Mouse (Mus musculus): ENCODE results near the gene Serpina6. TPM values are rescaled to one million over a fixed set of nuclear protein-coding genes. Genes with fewer than 3 reads are reported as not detected.
"Not testable (repeated sequence)": the region's sequence is repeated elsewhere in the genome, so short reads cannot be mapped to it uniquely, and the experiment has no call there.

The Serpina6 gene
- polyA plus RNA-seq (2016; fragmentation: Nextera tagmentation; extraction: Ambion mirVana) = not detected in 2 replicates

DNA sequence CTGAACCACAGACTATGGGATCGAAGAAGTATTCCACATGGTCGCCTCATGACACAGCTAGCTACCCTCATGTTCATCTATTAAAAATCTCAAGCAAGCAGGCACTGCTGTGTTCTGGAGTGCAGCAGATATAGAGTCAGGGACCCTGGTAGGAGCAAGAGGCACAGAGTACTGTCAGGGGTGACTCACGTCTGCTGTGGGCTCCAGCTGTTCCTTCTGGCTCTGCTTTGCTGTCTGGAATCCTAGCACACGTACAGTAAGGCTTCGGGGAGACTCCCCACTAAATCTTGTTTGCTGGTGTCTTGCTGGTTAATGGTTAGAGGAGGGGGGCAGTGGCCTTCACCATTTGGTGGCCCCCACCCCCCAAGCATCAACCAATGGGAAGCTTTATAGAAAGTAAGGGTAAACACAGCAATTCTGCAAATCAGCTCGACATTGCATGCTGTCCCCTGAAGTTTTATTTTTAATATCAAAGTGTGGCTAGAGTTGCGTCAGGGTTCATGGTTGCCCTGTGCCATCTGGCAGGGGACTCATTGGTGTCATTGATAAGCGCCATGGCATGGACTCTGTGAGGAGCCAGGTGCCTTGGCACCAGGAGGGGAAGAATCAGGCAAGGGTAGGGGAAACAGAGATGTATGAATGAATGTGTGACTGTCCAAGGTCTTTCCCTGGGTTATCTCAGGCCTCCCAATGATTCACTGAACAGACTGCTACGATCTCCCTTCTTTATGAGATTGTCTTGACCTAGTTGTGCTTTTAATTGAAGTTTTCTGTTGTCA lies at the start of gene Serpina6:
Serpina6 (minus strand) TSS at position 365 of the 779 bp plus-strand sequence.
- WGBS = 87% methylated on average over 9 of the region's 9 CpGs
- no peak for ATAC-seq (ENCODE audit: low FRiP score)
- Histone ChIP-seq H3K9me3 (no peaks in the 10 kb centered on the region), H3K27me3 (no peaks in the 10 kb centered on the region), H3K4me3 (replicated peaks) (no peak within 1 kb of the TSS), H3K4me2 (no peak within 1 kb of the TSS), H3K36me3 (replicated peaks) (no peaks in the 10 kb centered on the region), H3K4me1 (no peaks in the 10 kb centered on the region), H3K9ac (no peak within 1 kb of the TSS), H3K27ac (no peak within 1 kb of the TSS)

DNA sequence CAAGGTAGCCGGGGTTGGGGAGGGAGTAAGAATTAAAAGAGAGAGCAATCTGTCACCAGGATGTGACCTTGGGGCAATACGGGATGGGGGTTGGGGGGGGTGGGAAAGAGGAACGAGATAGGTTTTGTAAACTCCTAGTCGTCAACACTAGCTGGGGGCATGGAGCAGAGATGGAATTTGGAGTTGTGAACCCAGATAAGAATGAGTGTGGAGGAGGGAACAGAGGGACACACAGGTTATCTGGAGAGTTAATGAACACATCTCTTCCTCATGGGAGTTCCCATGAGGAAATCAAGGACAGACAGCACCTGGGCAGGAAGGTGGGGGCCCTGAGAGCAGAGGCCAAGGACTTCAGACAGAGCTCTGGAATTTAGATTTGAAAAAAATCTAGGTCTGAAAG lies 49.1 kb upstream of the Serpina6 start:
- no peak overlapping the region for H3K27ac ChIP-seq
- no peaks in the 10 kb centered on the region for H3K36me3 ChIP-seq (replicated peaks)
- no peak overlapping the region for H3K4me3 ChIP-seq (replicated peaks)
- no peak for ATAC-seq (ENCODE audit: low FRiP score)
- no peak overlapping the region for H3K9ac ChIP-seq
- H3K4me2 ChIP-seq = no peak overlapping the region
- WGBS = 86% methylated on average over 4 of the region's 4 CpGs
- no peaks in the 10 kb centered on the region for H3K9me3 ChIP-seq
- no peaks in the 10 kb centered on the region for H3K4me1 ChIP-seq
- H3K27me3 ChIP-seq = no peaks in the 10 kb centered on the region

DNA sequence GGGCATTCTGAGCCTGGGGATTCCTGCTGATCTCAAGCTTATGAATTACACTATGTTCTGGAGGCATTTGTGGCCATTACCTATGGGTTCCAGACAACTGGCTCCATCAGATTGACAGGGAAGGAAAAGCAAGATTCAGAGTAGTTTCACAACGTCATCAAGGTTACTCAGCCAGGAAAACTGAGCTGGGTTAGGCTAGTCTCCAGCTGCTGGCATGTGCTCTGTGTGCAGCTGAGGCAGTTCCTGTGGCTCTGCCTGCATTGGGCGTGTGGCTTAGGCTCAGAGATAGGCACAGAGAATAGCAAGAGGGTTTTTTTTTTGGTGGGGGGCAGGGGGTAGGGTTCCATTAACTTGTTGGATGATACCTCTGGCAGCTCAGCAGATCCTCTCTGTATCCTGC lies 48.5 kb upstream of the Serpina6 start:
- Histone ChIP-seq H3K36me3 (replicated peaks) (no peaks in the 10 kb centered on the region), H3K27me3 (no peaks in the 10 kb centered on the region), H3K4me2 (no peak overlapping the region), H3K9ac (no peak overlapping the region), H3K27ac (no peak overlapping the region), H3K4me1 (no peaks in the 10 kb centered on the region), H3K4me3 (replicated peaks) (no peak overlapping the region), H3K9me3 (no peaks in the 10 kb centered on the region)
- WGBS = 72% methylated on average over 2 of the region's 2 CpGs
- no peak for ATAC-seq (ENCODE audit: low FRiP score)

DNA sequence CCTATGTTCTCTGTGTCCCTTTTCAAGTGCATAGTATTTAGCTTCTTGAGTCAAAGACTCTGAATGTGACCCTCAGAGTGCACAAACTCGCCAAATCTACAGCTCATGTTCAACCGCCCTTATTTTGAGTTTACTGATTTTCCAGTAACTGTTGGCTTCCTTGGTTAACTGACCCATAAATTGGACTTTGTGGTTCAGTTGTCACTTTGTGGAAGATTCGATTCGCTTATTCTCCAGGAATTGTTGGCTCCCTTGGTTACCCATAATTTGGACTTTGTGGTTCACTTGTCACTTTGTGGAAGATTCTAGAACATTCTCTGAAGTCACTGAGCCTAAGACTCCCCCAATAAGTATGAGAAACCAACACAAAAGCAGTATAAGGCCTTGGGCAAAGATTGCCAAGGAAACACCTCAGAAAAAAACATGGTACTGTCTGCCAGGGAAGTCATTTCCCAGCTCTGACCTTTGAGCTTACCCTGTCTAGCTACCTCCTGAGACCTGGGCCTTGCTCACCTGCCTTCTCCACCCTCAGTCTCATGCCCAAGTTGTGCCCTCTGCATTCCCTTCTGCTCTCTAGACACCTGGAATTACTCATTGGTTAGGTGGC lies 43.2 kb upstream of the Serpina6 start:
- ATAC-seq (ENCODE audit: low FRiP score) = no peak
- Histone ChIP-seq H3K27me3 (no peaks in the 10 kb centered on the region), H3K4me1 (no peaks in the 10 kb centered on the region), H3K9ac (no peak overlapping the region), H3K36me3 (replicated peaks) (no peaks in the 10 kb centered on the region), H3K4me2 (no peak overlapping the region), H3K27ac (no peak overlapping the region), H3K9me3 (no peaks in the 10 kb centered on the region), H3K4me3 (replicated peaks) (no peak overlapping the region)
- 87% methylated on average over 4 of the region's 4 CpGs for WGBS

DNA sequence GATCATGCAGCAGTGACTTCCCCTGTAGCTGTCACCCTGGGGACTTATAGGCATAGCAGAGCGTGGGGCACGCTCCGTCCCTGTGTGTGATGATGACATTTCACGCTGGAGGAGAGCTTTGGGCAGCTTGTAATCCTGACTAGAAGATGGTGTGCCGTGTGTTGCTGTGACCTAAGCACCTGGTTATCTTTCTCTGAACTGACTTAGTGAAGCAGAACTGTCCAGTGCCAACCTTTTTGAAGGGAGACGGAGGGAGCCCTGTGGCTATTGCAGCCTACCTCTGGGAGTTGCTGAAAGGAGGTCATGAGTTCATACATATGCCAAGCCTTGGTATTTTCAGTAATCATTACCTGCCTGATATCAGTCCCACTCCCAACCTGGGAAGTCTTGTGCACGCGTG lies 38.4 kb upstream of the Serpina6 start, which contains the start of gene Serpina1f:
Serpina1f (minus strand) TSS at position 101 of the 400 bp plus-strand sequence.
- H3K4me2 ChIP-seq = no peak within 1 kb of the TSS
- H3K9me3 ChIP-seq = no peaks in the 10 kb centered on the region
- 92% methylated on average over 8 of the region's 8 CpGs for WGBS
- no peak for ATAC-seq (ENCODE audit: low FRiP score)
- no peaks in the 10 kb centered on the region for H3K36me3 ChIP-seq (replicated peaks)
- H3K4me1 ChIP-seq = no peaks in the 10 kb centered on the region
- no peak within 1 kb of the TSS for H3K9ac ChIP-seq
- H3K27me3 ChIP-seq = no peaks in the 10 kb centered on the region
- no peak within 1 kb of the TSS for H3K4me3 ChIP-seq (replicated peaks)
- no peak within 1 kb of the TSS for H3K27ac ChIP-seq

DNA sequence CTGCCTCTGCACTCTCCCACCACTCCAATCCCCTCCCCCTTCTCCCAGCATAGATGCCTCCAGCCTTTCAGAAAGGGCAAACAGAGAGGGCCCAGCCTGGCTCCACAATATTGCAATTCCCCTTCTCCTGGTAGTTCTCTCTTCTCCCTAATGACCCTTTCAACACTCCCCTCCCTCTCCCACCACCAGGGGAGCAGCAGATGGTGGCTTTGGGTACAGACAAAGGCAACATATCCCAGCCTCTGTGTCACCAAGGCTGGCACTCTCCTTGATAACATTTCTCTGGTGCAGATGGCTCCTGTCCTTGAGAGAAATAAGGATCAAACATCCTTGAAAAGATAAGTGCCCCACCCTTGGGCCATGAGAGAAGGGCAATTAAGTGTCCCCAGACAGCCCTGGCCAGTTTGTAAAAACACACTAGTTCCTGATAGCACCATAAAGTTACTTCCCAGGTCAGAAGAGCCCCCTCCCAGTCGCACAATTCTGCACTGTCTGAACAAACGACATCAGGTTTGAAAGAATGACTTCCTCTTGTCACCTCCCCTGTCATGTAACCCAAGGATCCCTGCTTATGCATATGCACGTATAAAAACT lies 31.3 kb upstream of the Serpina6 start:
- H3K27ac ChIP-seq = no peak overlapping the region
- H3K9me3 ChIP-seq = no peaks in the 10 kb centered on the region
- H3K27me3 ChIP-seq = no peaks in the 10 kb centered on the region
- no peaks in the 10 kb centered on the region for H3K36me3 ChIP-seq (replicated peaks)
- no peak overlapping the region for H3K4me3 ChIP-seq (replicated peaks)
- no peak for ATAC-seq (ENCODE audit: low FRiP score)
- no peak overlapping the region for H3K4me2 ChIP-seq
- 68% methylated on average over 3 of the region's 3 CpGs for WGBS
- H3K4me1 ChIP-seq = no peaks in the 10 kb centered on the region
- no peak overlapping the region for H3K9ac ChIP-seq

DNA sequence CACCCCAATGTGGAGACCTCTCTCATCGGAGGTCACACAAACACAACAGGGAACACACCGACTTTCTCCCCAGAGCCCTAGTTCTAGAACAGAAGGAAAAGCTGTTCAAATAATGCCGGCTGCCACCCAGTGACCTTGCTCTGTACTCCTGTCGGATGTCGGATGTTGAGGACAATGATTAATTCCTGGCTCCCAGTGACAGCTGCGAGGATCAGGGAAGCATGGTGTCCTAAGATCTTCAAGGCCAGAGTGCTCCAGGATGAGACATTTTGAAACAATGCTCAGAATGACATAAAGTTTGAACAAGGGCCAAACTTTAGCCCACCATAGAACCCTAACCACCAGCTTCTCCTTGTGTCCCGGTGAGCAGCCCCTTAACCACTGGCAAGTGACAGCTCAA lies 30.0 kb upstream of the Serpina6 start:
- Histone ChIP-seq H3K9ac (no peak overlapping the region), H3K4me2 (no peak overlapping the region), H3K4me3 (replicated peaks) (no peak overlapping the region), H3K27me3 (no peaks in the 10 kb centered on the region), H3K4me1 (no peaks in the 10 kb centered on the region), H3K9me3 (no peaks in the 10 kb centered on the region), H3K27ac (no peak overlapping the region), H3K36me3 (replicated peaks) (no peaks in the 10 kb centered on the region)
- 90% methylated on average over 7 of the region's 7 CpGs for WGBS
- no peak for ATAC-seq (ENCODE audit: low FRiP score)

DNA sequence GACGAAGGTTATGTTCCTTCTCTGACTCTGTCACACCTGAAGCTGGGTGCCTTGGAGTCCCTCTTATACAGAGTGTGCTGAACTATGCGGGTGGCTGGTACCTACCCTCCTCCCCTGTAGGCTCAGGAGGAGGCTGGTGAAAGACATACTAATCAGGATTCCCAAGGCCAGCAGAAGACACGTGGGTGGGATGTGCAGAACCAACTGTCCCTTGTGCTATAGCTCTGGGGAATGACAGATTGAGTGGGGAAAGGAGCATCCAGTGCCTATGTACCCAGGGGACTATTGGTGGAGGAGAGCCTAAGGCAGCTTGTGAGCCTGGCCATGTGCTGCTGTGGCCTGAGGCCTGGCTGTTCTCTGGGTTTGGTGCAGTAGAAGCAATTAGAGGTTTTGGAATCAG lies 29.0 kb upstream of the Serpina6 start:
- 74% methylated on average over 3 of the region's 3 CpGs for WGBS
- no peak overlapping the region for H3K9ac ChIP-seq
- H3K27me3 ChIP-seq = no peaks in the 10 kb centered on the region
- no peak overlapping the region for H3K4me3 ChIP-seq (replicated peaks)
- H3K9me3 ChIP-seq = no peaks in the 10 kb centered on the region
- no peak overlapping the region for H3K4me2 ChIP-seq
- H3K4me1 ChIP-seq = no peaks in the 10 kb centered on the region
- H3K36me3 ChIP-seq (replicated peaks) = no peaks in the 10 kb centered on the region
- ATAC-seq (ENCODE audit: low FRiP score) = no peak
- H3K27ac ChIP-seq = no peak overlapping the region

DNA sequence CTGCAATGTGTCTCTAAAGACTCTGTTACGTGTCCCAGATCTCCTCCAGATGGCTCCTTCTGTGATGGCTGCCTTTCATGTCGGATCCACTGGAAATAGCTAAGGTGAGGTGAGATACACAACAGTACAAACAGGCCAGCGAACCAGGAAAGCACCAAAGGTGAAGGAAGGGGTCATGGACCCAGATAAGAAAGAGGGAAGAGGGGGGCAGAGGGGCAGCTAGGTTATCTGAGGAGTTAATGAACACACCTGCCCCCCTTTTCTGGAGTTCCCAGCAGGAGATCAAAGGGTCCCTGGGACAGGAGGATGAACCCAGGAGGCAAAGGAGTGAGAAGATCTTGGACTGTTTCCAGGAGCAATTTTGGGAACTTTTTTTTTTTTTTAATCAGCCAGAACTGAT lies 28.4 kb upstream of the Serpina6 start:
- Histone ChIP-seq H3K9ac (no peak overlapping the region), H3K4me1 (no peaks in the 10 kb centered on the region), H3K4me3 (replicated peaks) (no peak overlapping the region), H3K27me3 (no peaks in the 10 kb centered on the region), H3K27ac (no peak overlapping the region), H3K9me3 (no peaks in the 10 kb centered on the region), H3K36me3 (replicated peaks) (no peaks in the 10 kb centered on the region), H3K4me2 (no peak overlapping the region)
- no peak for ATAC-seq (ENCODE audit: low FRiP score)
- WGBS = 87% methylated on average over 3 of the region's 3 CpGs

DNA sequence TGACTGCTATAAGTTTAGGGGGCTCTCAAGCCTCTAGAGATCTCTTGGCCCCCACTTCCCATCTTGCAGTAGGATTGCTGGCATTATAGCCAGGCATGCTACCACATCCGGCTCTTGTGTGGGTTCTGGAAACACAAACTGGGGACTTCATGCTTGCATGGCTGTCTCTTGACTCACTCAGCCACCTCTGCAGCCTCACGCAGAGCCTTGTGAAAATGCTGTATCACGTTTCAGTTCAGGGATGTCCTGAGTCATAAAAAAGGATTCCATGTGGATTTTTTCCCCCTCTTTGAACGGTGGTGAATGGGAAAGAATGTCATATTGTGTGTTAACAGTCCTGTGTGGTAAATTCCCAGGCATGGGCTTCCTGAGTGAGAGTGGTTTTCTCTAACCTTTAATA lies 26.8 kb upstream of the Serpina6 start:
- no peak for ATAC-seq (ENCODE audit: low FRiP score)
- Histone ChIP-seq H3K36me3 (replicated peaks) (no peaks in the 10 kb centered on the region), H3K27ac (no peak overlapping the region), H3K9ac (no peak overlapping the region), H3K4me3 (replicated peaks) (no peak overlapping the region), H3K4me2 (no peak overlapping the region), H3K9me3 (no peaks in the 10 kb centered on the region), H3K4me1 (no peaks in the 10 kb centered on the region), H3K27me3 (no peaks in the 10 kb centered on the region)
- 69% methylated on average over 4 of the region's 4 CpGs for WGBS

DNA sequence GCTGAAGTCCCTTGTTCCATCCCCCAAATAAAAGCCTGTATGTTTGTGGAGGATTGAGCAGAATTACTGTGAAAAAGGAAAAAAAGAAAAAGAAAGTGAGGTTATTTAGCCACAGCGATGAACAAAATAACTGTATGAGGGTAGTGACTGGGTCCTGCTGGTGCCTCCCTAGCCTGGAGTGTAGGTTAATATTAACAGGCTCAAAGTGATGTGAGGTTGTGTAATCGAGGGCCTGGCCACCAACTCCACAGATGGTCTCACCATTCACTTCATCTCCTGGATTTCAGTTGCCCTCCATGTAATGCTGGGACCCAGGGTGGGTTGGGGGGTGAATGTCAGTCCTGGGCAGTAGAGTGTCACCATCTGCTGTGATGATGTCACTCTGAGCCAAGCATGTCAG lies 24.7 kb upstream of the Serpina6 start:
- 76% methylated on average over 2 of the region's 2 CpGs for WGBS

DNA sequence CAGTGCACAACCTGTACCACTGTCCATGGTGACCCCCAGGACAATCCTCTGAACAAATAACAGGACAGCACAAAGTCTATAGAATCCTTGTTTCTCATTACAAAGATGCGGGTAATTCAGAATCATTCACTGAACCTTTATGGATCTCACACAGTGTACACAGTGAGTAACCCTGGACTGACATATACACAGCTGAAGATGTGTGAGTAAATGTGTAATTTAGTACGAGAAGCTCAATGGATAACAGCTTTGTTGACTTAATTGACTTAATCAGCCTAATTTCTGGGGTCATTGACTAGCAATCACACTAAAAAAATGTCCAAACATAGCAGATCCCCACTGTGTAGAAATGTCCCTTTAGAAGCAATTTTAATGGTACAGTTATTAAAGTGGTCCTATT lies 24.2 kb upstream of the Serpina6 start:
- Histone ChIP-seq H3K4me3 (replicated peaks) (no peak overlapping the region), H3K4me1 (no peaks in the 10 kb centered on the region), H3K27me3 (no peaks in the 10 kb centered on the region), H3K36me3 (replicated peaks) (no peaks in the 10 kb centered on the region), H3K9me3 (no peaks in the 10 kb centered on the region), H3K9ac (no peak overlapping the region), H3K4me2 (no peak overlapping the region), H3K27ac (no peak overlapping the region)
- no peak for ATAC-seq (ENCODE audit: low FRiP score)
- 84% methylated on average over 2 of the region's 2 CpGs for WGBS

More for the DNA sequence above, 24.7 kb upstream of the Serpina6 start:
- no peaks in the 10 kb centered on the region for H3K9me3 ChIP-seq
- ATAC-seq (ENCODE audit: low FRiP score) = no peak
- no peak overlapping the region for H3K27ac ChIP-seq
- no peaks in the 10 kb centered on the region for H3K4me1 ChIP-seq
- H3K9ac ChIP-seq = no peak overlapping the region
- no peaks in the 10 kb centered on the region for H3K36me3 ChIP-seq (replicated peaks)
- H3K4me3 ChIP-seq (replicated peaks) = no peak overlapping the region
- H3K4me2 ChIP-seq = no peak overlapping the region
- H3K27me3 ChIP-seq = no peaks in the 10 kb centered on the region

DNA sequence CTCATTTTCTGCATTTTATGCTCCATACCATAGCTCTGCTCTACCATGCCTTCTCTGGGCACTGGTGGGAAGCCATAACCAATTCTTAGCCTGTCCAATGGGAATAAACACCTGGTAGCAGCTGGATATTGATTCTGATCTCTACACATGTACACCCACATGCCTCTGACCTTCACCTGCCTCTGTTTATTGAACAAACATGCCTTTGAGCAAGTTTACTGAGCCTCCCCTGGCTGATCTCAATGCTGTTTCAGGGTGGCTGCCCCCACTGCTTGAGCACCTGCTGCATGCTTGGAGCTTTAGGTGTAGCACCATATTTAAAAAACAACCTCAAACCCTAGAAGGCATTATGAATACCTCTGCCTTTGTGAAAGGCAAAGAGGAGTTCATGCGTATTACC lies 22.8 kb upstream of the Serpina6 start:
- not testable (repeated sequence) for H3K9me3 ChIP-seq; ATAC-seq (ENCODE audit: low FRiP score); H3K4me3 ChIP-seq (replicated peaks); H3K36me3 ChIP-seq (replicated peaks); H3K27ac ChIP-seq; H3K9ac ChIP-seq; H3K4me2 ChIP-seq; H3K27me3 ChIP-seq; H3K4me1 ChIP-seq
- WGBS = 97% methylated on average over 1 of the region's 1 CpGs

Data from forebrain, embryonic 12.5 days (tissue).